ENCODE assay signal across 18 mouse cellular contexts in genomic region chr2:99421622-99422021, GRCm38 (mm10).
"Had no signal": no experiment of that assay in that cellular context is flagged by ENCODE, and none has a peak within 500 bp of the region (broad histone marks: within the 10 kb centered on the region; RNA-seq: fewer than 3 reads in every experiment).

No protein-coding gene starts in this region.

- H3K4me3 ChIP-seq: liver, embryonic 13.5 days; liver, embryonic 15.5 days; lung, embryonic 15.5 days; megakaryocyte, embryonic 14.5 days; neural tube, embryonic 12.5 days; stomach, embryonic 15.5 days had no signal

- H3K36me3 ChIP-seq: liver, embryonic 13.5 days; liver, embryonic 15.5 days; lung, embryonic 15.5 days; neural tube, embryonic 12.5 days; stomach, embryonic 15.5 days had no signal

- H3K27me3 ChIP-seq: liver, embryonic 13.5 days; liver, embryonic 15.5 days; lung, embryonic 15.5 days; megakaryocyte, embryonic 14.5 days; neural tube, embryonic 12.5 days; stomach, embryonic 15.5 days had no signal

- H3K4me1 ChIP-seq: liver, embryonic 13.5 days; liver, embryonic 15.5 days; lung, embryonic 15.5 days; megakaryocyte, embryonic 14.5 days; neural tube, embryonic 12.5 days; stomach, embryonic 15.5 days had no signal

- H3K9me3 ChIP-seq: liver, embryonic 13.5 days; liver, embryonic 15.5 days; lung, embryonic 15.5 days; megakaryocyte, embryonic 14.5 days; neural tube, embryonic 12.5 days; stomach, embryonic 15.5 days had no signal

- H3K4me2 ChIP-seq: liver, embryonic 13.5 days; liver, embryonic 15.5 days; lung, embryonic 15.5 days; neural tube, embryonic 12.5 days; stomach, embryonic 15.5 days had no signal

- DNase-seq: liver, embryonic 13.5 days; liver, postnatal 0 days; lung, adult 2 months; lung, postnatal 14 days; lung, postnatal 36 days; midbrain, embryonic 14.5 days; right cerebral cortex, postnatal 14 days; thymus, adult 2 months; thymus, postnatal 25 days; thymus, postnatal 4 days had no signal

- ATAC-seq: liver, postnatal 0 days; lung, postnatal 0 days had no signal

- H3K27ac ChIP-seq: liver, embryonic 13.5 days; liver, embryonic 15.5 days; lung, embryonic 15.5 days; macrophage; neural tube, embryonic 12.5 days; stomach, embryonic 15.5 days; stomach, postnatal 0 days had no signal

- H3K9ac ChIP-seq: liver, embryonic 13.5 days; liver, embryonic 15.5 days; liver, postnatal 0 days; lung, embryonic 15.5 days; neural tube, embryonic 12.5 days; stomach, embryonic 15.5 days had no signal
